ENCODE assay signal across 28 mouse cellular contexts in the genomic region with DNA sequence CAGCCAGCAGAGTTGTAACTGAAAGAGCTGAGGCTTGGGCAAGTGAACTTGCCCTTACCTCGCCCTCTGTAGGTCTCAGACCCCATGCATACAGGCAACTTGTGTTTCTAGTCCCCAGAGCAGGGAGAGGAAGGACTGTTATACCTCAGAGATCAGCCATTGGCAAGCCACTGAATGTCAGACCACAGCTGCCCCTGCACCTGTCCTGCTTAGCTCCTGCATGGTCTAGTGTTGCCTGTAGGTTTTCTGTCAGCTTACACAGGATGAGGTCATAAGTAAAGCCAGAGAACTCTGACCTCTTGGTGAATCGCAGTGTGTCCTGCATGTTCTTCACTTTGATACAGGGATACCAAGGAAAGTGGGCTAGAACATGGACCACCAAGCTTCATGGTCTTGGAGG. TPM values are rescaled to one million over a fixed set of nuclear protein-coding genes. Genes with fewer than 3 reads are reported as not detected.
A peak's percentile ranks its signal among the peaks of the same experiment; 100 is the strongest.
DNase-seq lines count a peak whose midpoint lies in the region; ATAC-seq and TF ChIP-seq lines count a peak whose summit lies in the region.
"Had no signal": no experiment of that assay in that cellular context is flagged by ENCODE, and none has a peak within 500 bp of the region (broad histone marks: within the 10 kb centered on the region; RNA-seq: fewer than 3 reads in every experiment).

No protein-coding gene starts in this region.

- H3K4me3 ChIP-seq in embryonic facial prominence, embryonic 14.5 days (ENCODE audit: low read depth, low read length) = no peak overlapping the region
- no peak overlapping the region for H3K4me3 ChIP-seq in embryonic facial prominence, embryonic 10.5 days
- H3K4me3 ChIP-seq in limb, embryonic 11.5 days (ENCODE audit: low read depth, low read length) = no peak overlapping the region
- no peak overlapping the region for H3K4me3 ChIP-seq in limb, embryonic 10.5 days
- no peak overlapping the region for H3K4me3 ChIP-seq in embryonic facial prominence, embryonic 15.5 days (replicated peaks)
- H3K4me3 ChIP-seq in cerebellum, adult 2 months (replicated peaks; ENCODE audit: insufficient read depth, low read depth, low read length) = no peak overlapping the region
- no peak overlapping the region for H3K4me3 ChIP-seq in kidney, embryonic 16.5 days (ENCODE audit: low read length)
- H3K4me3 ChIP-seq: erythroblast, embryonic 14.5 days; forebrain, embryonic 12.5 days; forebrain, embryonic 15.5 days; heart, embryonic 12.5 days; heart, embryonic 15.5 days had no signal

- no peaks in the 10 kb centered on the region for H3K27me3 ChIP-seq in embryonic facial prominence, embryonic 14.5 days (replicated peaks; ENCODE audit: control insufficient read depth, insufficient read depth, low read length)
- no peaks in the 10 kb centered on the region for H3K27me3 ChIP-seq in embryonic facial prominence, embryonic 10.5 days (replicated peaks; ENCODE audit: low read depth, poor library complexity, severe bottlenecking)
- no peaks in the 10 kb centered on the region for H3K27me3 ChIP-seq in limb, embryonic 11.5 days (ENCODE audit: control insufficient read depth, insufficient read depth, low read length)
- H3K27me3 ChIP-seq in limb, embryonic 10.5 days (ENCODE audit: low read depth, poor library complexity, severe bottlenecking) = no peaks in the 10 kb centered on the region
- no peaks in the 10 kb centered on the region for H3K27me3 ChIP-seq in embryonic facial prominence, embryonic 15.5 days
- H3K27me3 ChIP-seq in cerebellum, adult 2 months (ENCODE audit: control insufficient read depth, insufficient read depth, low read length) = no peaks in the 10 kb centered on the region
- H3K27me3 ChIP-seq in kidney, embryonic 16.5 days (ENCODE audit: insufficient read depth, low read length) = no peaks in the 10 kb centered on the region
- H3K27me3 ChIP-seq: forebrain, embryonic 12.5 days; forebrain, embryonic 15.5 days; heart, embryonic 12.5 days; heart, embryonic 15.5 days had no signal

- H3K4me1 ChIP-seq in embryonic facial prominence, embryonic 14.5 days (ENCODE audit: control insufficient read depth, insufficient read depth, low read length) = no peaks in the 10 kb centered on the region
- H3K4me1 ChIP-seq in embryonic facial prominence, embryonic 10.5 days = peaks cover 11% of the 10 kb centered on the region; the same call in 1 of the 2 replicates
- H3K4me1 ChIP-seq in limb, embryonic 11.5 days (ENCODE audit: control insufficient read depth, insufficient read depth, low read length) = no peaks in the 10 kb centered on the region
- no peaks in the 10 kb centered on the region for H3K4me1 ChIP-seq in limb, embryonic 10.5 days
- peaks cover 6% of the 10 kb centered on the region; the same call in 1 of the 2 replicates for H3K4me1 ChIP-seq in embryonic facial prominence, embryonic 15.5 days
- 0 out of 2 replicates have a peak, but pooled peaks cover 2% of the 10 kb centered on the region for H3K4me1 ChIP-seq in cerebellum, adult 2 months (ENCODE audit: control insufficient read depth, insufficient read depth, low read length)
- H3K4me1 ChIP-seq in kidney, embryonic 16.5 days (ENCODE audit: insufficient read depth, low read length) = no peaks in the 10 kb centered on the region

- no peak for TF ChIP-seq CTCF in cerebellum, adult 2 months (IDR thresholded peaks at IDR 0.05; ENCODE audit: borderline replicate concordance, insufficient read depth, low read depth, low read length)

- H3K4me2 ChIP-seq in embryonic facial prominence, embryonic 14.5 days (ENCODE audit: low read depth, low read length) = no peak overlapping the region
- no peak overlapping the region for H3K4me2 ChIP-seq in limb, embryonic 11.5 days (ENCODE audit: low read depth, severe bottlenecking)
- no peak overlapping the region for H3K4me2 ChIP-seq in embryonic facial prominence, embryonic 15.5 days (replicated peaks)
- H3K4me2 ChIP-seq in kidney, embryonic 16.5 days (replicated peaks; ENCODE audit: low read depth, low read length) = no peak overlapping the region
- H3K4me2 ChIP-seq: forebrain, embryonic 12.5 days; forebrain, embryonic 15.5 days; heart, embryonic 12.5 days; heart, embryonic 15.5 days had no signal

- 0 out of 2 replicates have a peak, but pooled peaks have one; percentile 34 for ATAC-seq in embryonic facial prominence, embryonic 14.5 days (ENCODE audit: low read depth)
- 0 out of 2 replicates have a peak, but pooled peaks have one; percentile 13 for ATAC-seq in limb, embryonic 11.5 days (ENCODE audit: insufficient number of reproducible peaks, low FRiP score, low TSS enrichment, low read depth)
- 0 out of 2 replicates have a peak, but pooled peaks have one; percentile 67 for ATAC-seq in embryonic facial prominence, embryonic 15.5 days (ENCODE audit: insufficient number of reproducible peaks, low FRiP score, low TSS enrichment, low read depth)
- ATAC-seq in neutrophil, adult 5-6 weeks (ENCODE audit: extremely low read depth, insufficient number of reproducible peaks, low FRiP score, poor library complexity, severe bottlenecking) = 0 out of 2 replicates have a peak, but pooled peaks have one; percentile 19
- no peak for ATAC-seq in kidney, embryonic 16.5 days (ENCODE audit: low FRiP score, low TSS enrichment)
- ATAC-seq: CD4-positive, CD25-positive, alpha-beta regulatory T cell, adult 4 months; forebrain, embryonic 15.5 days; hindbrain, embryonic 16.5 days had no signal

- 80% methylated on average over 2 of the region's 2 CpGs for WGBS in embryonic facial prominence, embryonic 14.5 days
- 88% methylated on average over 2 of the region's 2 CpGs for WGBS in embryonic facial prominence, embryonic 10.5 days
- WGBS in limb, embryonic 11.5 days = 94% methylated on average over 2 of the region's 2 CpGs
- 92% methylated on average over 2 of the region's 2 CpGs for WGBS in limb, embryonic 10.5 days
- 89% methylated on average over 2 of the region's 2 CpGs for WGBS in embryonic facial prominence, embryonic 15.5 days
- WGBS in cerebellum, adult 2 months = 90% methylated on average over 2 of the region's 2 CpGs
- 93% methylated on average over 2 of the region's 2 CpGs for WGBS in kidney, embryonic 16.5 days

- no peak overlapping the region for H3K27ac ChIP-seq in embryonic facial prominence, embryonic 14.5 days (replicated peaks; ENCODE audit: low read depth, low read length)
- H3K27ac ChIP-seq in embryonic facial prominence, embryonic 10.5 days (replicated peaks) = no peak overlapping the region
- H3K27ac ChIP-seq in limb, embryonic 11.5 days (replicated peaks; ENCODE audit: low read depth, low read length) = no peak overlapping the region
- H3K27ac ChIP-seq in limb, embryonic 10.5 days = no peak overlapping the region
- H3K27ac ChIP-seq in embryonic facial prominence, embryonic 15.5 days (replicated peaks) = no peak overlapping the region
- no peak overlapping the region for H3K27ac ChIP-seq in cerebellum, adult 2 months (ENCODE audit: insufficient read depth, low read length)
- no peak overlapping the region for H3K27ac ChIP-seq in kidney, embryonic 16.5 days (ENCODE audit: low read length)
- H3K27ac ChIP-seq: forebrain, embryonic 12.5 days; forebrain, embryonic 15.5 days; heart, embryonic 15.5 days had no signal

- H3K36me3 ChIP-seq in embryonic facial prominence, embryonic 14.5 days (ENCODE audit: control insufficient read depth, insufficient read depth, low read length) = peaks cover 40% of the 10 kb centered on the region
- peaks cover 89% of the 10 kb centered on the region for H3K36me3 ChIP-seq in embryonic facial prominence, embryonic 10.5 days (replicated peaks)
- peaks cover 5% of the 10 kb centered on the region for H3K36me3 ChIP-seq in limb, embryonic 11.5 days (ENCODE audit: control insufficient read depth, insufficient read depth, low read length)
- peaks cover 77% of the 10 kb centered on the region for H3K36me3 ChIP-seq in limb, embryonic 10.5 days
- H3K36me3 ChIP-seq in embryonic facial prominence, embryonic 15.5 days = peaks cover 27% of the 10 kb centered on the region
- H3K36me3 ChIP-seq in kidney, embryonic 16.5 days (ENCODE audit: insufficient read depth, low read length) = peaks cover 27% of the 10 kb centered on the region

- no peak overlapping the region for H3K9ac ChIP-seq in embryonic facial prominence, embryonic 14.5 days (ENCODE audit: low read depth, low read length)
- no peak overlapping the region for H3K9ac ChIP-seq in limb, embryonic 11.5 days (ENCODE audit: low read length)
- no peak overlapping the region for H3K9ac ChIP-seq in embryonic facial prominence, embryonic 15.5 days
- no peak overlapping the region for H3K9ac ChIP-seq in kidney, embryonic 16.5 days (replicated peaks; ENCODE audit: low read length)
- H3K9ac ChIP-seq: forebrain, embryonic 12.5 days; forebrain, embryonic 15.5 days; heart, embryonic 12.5 days; heart, embryonic 15.5 days had no signal

- no peaks in the 10 kb centered on the region for H3K9me3 ChIP-seq in embryonic facial prominence, embryonic 14.5 days (ENCODE audit: control insufficient read depth, low read length)
- H3K9me3 ChIP-seq in embryonic facial prominence, embryonic 10.5 days = no peaks in the 10 kb centered on the region
- H3K9me3 ChIP-seq in limb, embryonic 11.5 days (ENCODE audit: control insufficient read depth, low read length) = no peaks in the 10 kb centered on the region
- no peaks in the 10 kb centered on the region for H3K9me3 ChIP-seq in limb, embryonic 10.5 days (replicated peaks)
- H3K9me3 ChIP-seq in embryonic facial prominence, embryonic 15.5 days (replicated peaks) = no peaks in the 10 kb centered on the region
- H3K9me3 ChIP-seq in kidney, embryonic 16.5 days (ENCODE audit: low read length) = no peaks in the 10 kb centered on the region
- H3K9me3 ChIP-seq: forebrain, embryonic 12.5 days; forebrain, embryonic 15.5 days; heart, embryonic 12.5 days; heart, embryonic 15.5 days had no signal

- no peak for DNase-seq in embryonic facial prominence, embryonic 14.5 days (ENCODE audit: low spot score)
- DNase-seq in embryonic facial prominence, embryonic 10.5 days (ENCODE audit: low spot score) = no peak
- no peak for DNase-seq in limb, embryonic 11.5 days (ENCODE audit: low spot score)
- DNase-seq in limb, embryonic 10.5 days (ENCODE audit: low spot score) = no peak
- no peak for DNase-seq in cerebellum, adult 2 months
- DNase-seq: adrenal gland, adult 2 months; adrenal gland, postnatal 14 days; B cell, adult 2 months; cerebellum, adult 11 months; cerebellum, adult 8-10 months; cerebellum, postnatal 10 days; cerebellum, postnatal 36 days; embryo, embryonic 11 days; gastrocnemius, postnatal 25 days; heart, adult 18-20 months; heart, postnatal 10 days; heart, postnatal 4 days had no signal

- TF ChIP-seq POLR2A in cerebellum, adult 2 months (IDR thresholded peaks at IDR 0.05; ENCODE audit: borderline replicate concordance, insufficient read depth, low read length) = no peak

RNA-seq across cellular contexts. Expression of a gene that starts 18.4 kb away (rescaled TPM):
- 18.8 and 19.4 TPM in 2 replicates for polyA plus RNA-seq in embryonic facial prominence, embryonic 14.5 days (2014; fragmentation: Nextera tagmentation; extraction: Ambion mirVana)
- polyA plus RNA-seq in embryonic facial prominence, embryonic 10.5 days (2016; fragmentation: Nextera tagmentation; extraction: Ambion mirVana) = 19.0 and 21.6 TPM in 2 replicates
- 16.7 and 21.6 TPM in 2 replicates for polyA plus RNA-seq in limb, embryonic 11.5 days (2014; fragmentation: Nextera tagmentation; extraction: Ambion mirVana)
- 17.7 and 17.8 TPM in 2 replicates for polyA plus RNA-seq in limb, embryonic 10.5 days (2016; fragmentation: Nextera tagmentation; extraction: Ambion mirVana)
- 21.6 and 23.4 TPM in 2 replicates for polyA plus RNA-seq in embryonic facial prominence, embryonic 15.5 days (2015; fragmentation: Nextera tagmentation; extraction: Ambion mirVana)
- total RNA-seq in neutrophil, adult 5-6 weeks (2017) = 23.5 and 35.2 TPM in 2 replicates
- 10.9 and 11.0 TPM in 2 replicates for polyA plus RNA-seq in cerebellum, adult 2 months (2012; rRNA removed)
- polyA plus RNA-seq in kidney, embryonic 16.5 days (2015; fragmentation: Nextera tagmentation; extraction: Ambion mirVana) = 18.1 and 21.5 TPM in 2 replicates

RNA-seq across cellular contexts. Expression of a gene that starts 39.4 kb away (rescaled TPM):
- 26.9 and 29.3 TPM in 2 replicates for polyA plus RNA-seq in embryonic facial prominence, embryonic 14.5 days (2014; fragmentation: Nextera tagmentation; extraction: Ambion mirVana)
- 33.6 and 43.0 TPM in 2 replicates for polyA plus RNA-seq in embryonic facial prominence, embryonic 10.5 days (2016; fragmentation: Nextera tagmentation; extraction: Ambion mirVana)
- polyA plus RNA-seq in limb, embryonic 11.5 days (2014; fragmentation: Nextera tagmentation; extraction: Ambion mirVana) = 32.8 and 39.0 TPM in 2 replicates
- polyA plus RNA-seq in limb, embryonic 10.5 days (2016; fragmentation: Nextera tagmentation; extraction: Ambion mirVana) = 25.5 and 28.6 TPM in 2 replicates
- polyA plus RNA-seq in embryonic facial prominence, embryonic 15.5 days (2015; fragmentation: Nextera tagmentation; extraction: Ambion mirVana) = 38.9 and 49.5 TPM in 2 replicates
- 0.37 and 0.70 TPM in 2 replicates for total RNA-seq in neutrophil, adult 5-6 weeks (2017)
- 5.3 and 5.8 TPM in 2 replicates for polyA plus RNA-seq in cerebellum, adult 2 months (2012; rRNA removed)
- 6.8 and 7.0 TPM in 2 replicates for polyA plus RNA-seq in kidney, embryonic 16.5 days (2015; fragmentation: Nextera tagmentation; extraction: Ambion mirVana)
- total RNA-seq: MEL had no signal
- polyA plus RNA-seq: CD4-positive, CD25-positive, alpha-beta regulatory T cell, adult 4 months had no signal
